9 mouse cellular contexts compared by ENCODE assay signal in genomic region chr19:24554425-24554824, GRCm38 (mm10). TPM values are rescaled to one million over a fixed set of nuclear protein-coding genes. Genes with fewer than 3 reads are reported as not detected.
A peak's percentile ranks its signal among the peaks of the same experiment; 100 is the strongest.
DNase-seq lines count a peak whose midpoint lies in the region; ATAC-seq and TF ChIP-seq lines count a peak whose summit lies in the region.
"Had no signal": no experiment of that assay in that cellular context is flagged by ENCODE, and none has a peak within 500 bp of the region (broad histone marks: within the 10 kb centered on the region; RNA-seq: fewer than 3 reads in every experiment).

No protein-coding gene starts in this region.

- no peaks in the 10 kb centered on the region for H3K36me3 ChIP-seq in heart, postnatal 0 days (replicated peaks; ENCODE audit: control insufficient read depth, insufficient read depth, low read length)
- no peaks in the 10 kb centered on the region for H3K36me3 ChIP-seq in forebrain, postnatal 0 days (ENCODE audit: insufficient read depth)
- H3K36me3 ChIP-seq in midbrain, embryonic 11.5 days (ENCODE audit: control insufficient read depth, insufficient read depth, low read length), result no peaks in the 10 kb centered on the region

- peak overlapping the region; percentile 21; the same call in 1 of the 2 replicates for H3K9ac ChIP-seq in heart, postnatal 0 days (replicated peaks; ENCODE audit: low read depth, low read length)
- H3K9ac ChIP-seq in forebrain, postnatal 0 days, result no peak overlapping the region
- no peak overlapping the region for H3K9ac ChIP-seq in midbrain, embryonic 11.5 days (ENCODE audit: low read length)

- peak overlapping the region; percentile 91 for H3K4me2 ChIP-seq in heart, postnatal 0 days (ENCODE audit: low read depth, low read length)
- peak overlapping the region; percentile 97 for H3K4me2 ChIP-seq in forebrain, postnatal 0 days (ENCODE audit: low read depth)
- H3K4me2 ChIP-seq in midbrain, embryonic 11.5 days, result peak overlapping the region; percentile 78

- no peak for DNase-seq in heart, postnatal 0 days (ENCODE audit: low spot score)
- no peak for DNase-seq in heart, adult 8-10 months (ENCODE audit: low spot score)
- no peak for DNase-seq in forebrain, postnatal 0 days
- DNase-seq in midbrain, embryonic 11.5 days (ENCODE audit: low spot score, missing footprints), result peak; percentile 76
- no peak for DNase-seq in right cerebral cortex, postnatal 10 days (ENCODE audit: low spot score in 2 of 2)
- DNase-seq in adrenal gland, postnatal 10 days, result no peak
- DNase-seq in frontal cortex, postnatal 36 days (ENCODE audit: low spot score in 2 of 2), result no peak
- DNase-seq: kidney, adult 11 months had no signal

- H3K27ac ChIP-seq in heart, postnatal 0 days (ENCODE audit: low read depth), result peak overlapping the region; percentile 94; the same call in 1 of the 2 replicates
- no peak overlapping the region for H3K27ac ChIP-seq in bone marrow, adult 2 months (ENCODE audit: control insufficient read depth, insufficient read depth, low read depth, low read length, poor library complexity)
- H3K27ac ChIP-seq in forebrain, postnatal 0 days (ENCODE audit: low read depth, low read length), result no peak overlapping the region
- H3K27ac ChIP-seq in midbrain, embryonic 11.5 days (ENCODE audit: low read depth, low read length), result no peak overlapping the region

- H3K4me1 ChIP-seq in heart, postnatal 0 days (ENCODE audit: control insufficient read depth, insufficient read depth), result peaks cover 23% of the 10 kb centered on the region
- H3K4me1 ChIP-seq in bone marrow, adult 2 months (ENCODE audit: control insufficient read depth, insufficient read depth, low read length), result peaks cover 2% of the 10 kb centered on the region; the same call in 1 of the 2 replicates
- H3K4me1 ChIP-seq in forebrain, postnatal 0 days (ENCODE audit: insufficient read depth), result peaks cover 4% of the 10 kb centered on the region; the same call in 1 of the 2 replicates
- H3K4me1 ChIP-seq in midbrain, embryonic 11.5 days (ENCODE audit: control insufficient read depth, insufficient read depth, low read length), result peaks cover 23% of the 10 kb centered on the region

- H3K4me3 ChIP-seq in heart, postnatal 0 days (ENCODE audit: low read depth, low read length), result peak overlapping the region; percentile 98
- peak overlapping the region; percentile 79 for H3K4me3 ChIP-seq in bone marrow, adult 2 months (replicated peaks; ENCODE audit: control insufficient read depth, low read depth, low read length)
- no peak overlapping the region for H3K4me3 ChIP-seq in forebrain, postnatal 0 days (ENCODE audit: low read depth, low read length)
- H3K4me3 ChIP-seq in midbrain, embryonic 11.5 days (ENCODE audit: low read depth, low read length), result peak overlapping the region; percentile 81

- TF ChIP-seq POLR2A in bone marrow, adult 2 months (IDR thresholded peaks at IDR 0.05; ENCODE audit: borderline replicate concordance, control insufficient read depth, low read depth, low read length), result no peak

- 15% methylated on average over 4 of the region's 4 CpGs for WGBS in heart, postnatal 0 days
- 13% methylated on average over 4 of the region's 4 CpGs for WGBS in bone marrow, adult 2 months
- WGBS in forebrain, postnatal 0 days, result 23% methylated on average over 4 of the region's 4 CpGs
- WGBS in midbrain, embryonic 11.5 days, result 16% methylated on average over 4 of the region's 4 CpGs

- no peak for TF ChIP-seq EP300 in heart, postnatal 0 days (IDR thresholded peaks at IDR 0.05; ENCODE audit: low read depth)

- H3K27me3 ChIP-seq in heart, postnatal 0 days (ENCODE audit: control insufficient read depth, insufficient read depth, low read length), result no peaks in the 10 kb centered on the region
- H3K27me3 ChIP-seq in forebrain, postnatal 0 days (ENCODE audit: insufficient read depth, low read length), result peaks cover 11% of the 10 kb centered on the region
- H3K27me3 ChIP-seq in midbrain, embryonic 11.5 days (ENCODE audit: control insufficient read depth, insufficient read depth, low read length), result peaks cover 4% of the 10 kb centered on the region; the same call in 1 of the 2 replicates

- ATAC-seq in heart, postnatal 0 days (ENCODE audit: insufficient read depth, low read depth), result no peak
- no peak for ATAC-seq in forebrain, postnatal 0 days
- ATAC-seq in midbrain, embryonic 11.5 days (ENCODE audit: low FRiP score), result no peak

- no peak for TF ChIP-seq CTCF in heart, postnatal 0 days (IDR thresholded peaks at IDR 0.05; ENCODE audit: low read depth)
- TF ChIP-seq CTCF in bone marrow, adult 2 months (IDR thresholded peaks at IDR 0.05; ENCODE audit: control insufficient read depth, insufficient read depth, low read length), result no peak
- TF ChIP-seq CTCF in forebrain, postnatal 0 days (IDR thresholded peaks at IDR 0.05; ENCODE audit: low read depth), result no peak

- no peaks in the 10 kb centered on the region for H3K9me3 ChIP-seq in heart, postnatal 0 days (replicated peaks; ENCODE audit: control insufficient read depth, low read length)
- no peaks in the 10 kb centered on the region for H3K9me3 ChIP-seq in forebrain, postnatal 0 days (ENCODE audit: low read length)
- no peaks in the 10 kb centered on the region for H3K9me3 ChIP-seq in midbrain, embryonic 11.5 days (ENCODE audit: control insufficient read depth, low read length)

RNA-seq across cellular contexts. Expression of gene Pip5k1b, which starts 1.2 kb away (rescaled TPM):
- 19.2 and 26.6 TPM in 2 replicates for total RNA-seq in heart, postnatal 0 days (2014; rRNA removed; ENCODE audit: low replicate concordance)
- 12.2 and 14.0 TPM in 2 replicates for polyA plus RNA-seq in heart, postnatal 0 days (2015; fragmentation: Nextera tagmentation; extraction: Ambion mirVana)
- 10 to 100 TPM; 20.2 to 23.1 (median 21.5) TPM for total RNA-seq in heart, adult 8-10 months (2022)
- polyA plus RNA-seq in bone marrow, adult 2 months (2011; ENCODE audit: insufficient read depth, insufficient read length, low replicate concordance, missing spikeins), result 10.4 and 16.2 TPM in 2 replicates
- 2.7 and 3.2 TPM in 2 replicates for total RNA-seq in forebrain, postnatal 0 days (2014; rRNA removed)
- polyA plus RNA-seq in forebrain, postnatal 0 days (2015; fragmentation: Nextera tagmentation; extraction: Ambion mirVana), result 1.3 and 1.8 TPM in 2 replicates
- 2.3 and 2.9 TPM in 2 replicates for polyA plus RNA-seq in midbrain, embryonic 11.5 days (2014; fragmentation: Nextera tagmentation; extraction: Ambion mirVana)
- total RNA-seq in adrenal gland, postnatal 10 days (2021), result 10 to 100 TPM; 18.8 to 20.0 TPM
